Mouse (Mus musculus) hindbrain, embryonic 10.5 days (tissue): ENCODE results near the gene Lsamp. TPM values are rescaled to one million over a fixed set of nuclear protein-coding genes. Genes with fewer than 3 reads are reported as not detected.

Experiments used
- DNase-seq: peaks from one replicate; pipeline ENCODE4 v3.0.0-alpha.2; 2017; ENCODE audit warnings: low spot score
- H3K27ac ChIP-seq: fragments of 300-500 bp; sonication (generic); 2 replicates; pipeline ENCODE4 v1.5.1; 2016; ENCODE audit warnings: mild to moderate bottlenecking, moderate library complexity
- H3K27me3 ChIP-seq: fragments of 300-500 bp; sonication (generic); 2 replicates; pipeline ENCODE4 v1.6.1; 2016; ENCODE audit warnings: mild to moderate bottlenecking; ENCODE audit not compliant: poor library complexity, insufficient read depth, severe bottlenecking
- H3K36me3 ChIP-seq: fragments of 300-500 bp; sonication (generic); 2 replicates; pipeline ENCODE4 v1.6.1; 2016; ENCODE audit warnings: mild to moderate bottlenecking, moderate library complexity
- H3K4me1 ChIP-seq: fragments of 300-500 bp; sonication (generic); replicated peaks from 2 replicates; pipeline ENCODE4 v1.6.1; 2016; ENCODE audit warnings: mild to moderate bottlenecking
- H3K4me3 ChIP-seq: fragments of 300-500 bp; sonication (generic); 2 replicates; pipeline ENCODE4 v1.5.1; 2016; ENCODE audit warnings: mild to moderate bottlenecking, moderate library complexity
- H3K9me3 ChIP-seq: fragments of 300-500 bp; sonication (generic); 2 replicates; pipeline ENCODE4 v1.6.1; 2016; ENCODE audit warnings: mild to moderate bottlenecking, moderate library complexity
- WGBS: fragments of 180-500 bp; shearing (Covaris S2); methylation state at CpG from one replicate; pipeline ENCODE4 v1.1.7; 2016; 5-methylcytosine and 5-hydroxymethylcytosine counted together
- polyA plus RNA-seq: library from polyadenylated mRNA; unstranded; fragments of >200 nt; fragmentation: Nextera tagmentation; extraction: Ambion mirVana; gene quantifications from 2 replicates; pipeline ENCODE4 v1.2.1, GENCODE M21; 2016

The Lsamp gene
- polyA plus RNA-seq, 1 experiment from 2014 or later, result 17.2 TPM

- Histone ChIP-seq H3K36me3 (no peaks in the 10 kb centered on the region), H3K4me3 (no peak overlapping the region), H3K9me3 (no peaks in the 10 kb centered on the region), H3K27ac (no peak overlapping the region), H3K27me3 (no peaks in the 10 kb centered on the region), H3K4me1 (no peaks in the 10 kb centered on the region; the same call in 1 of the 2 replicates)
- 85% methylated on average over 5 of the region's 5 CpGs for WGBS
- no peak for DNase-seq
These were observed 672.2 kb downstream of the Lsamp start for GRCm38 (mm10) chr16:40656347-40656746.

- Histone ChIP-seq H3K9me3 (no peaks in the 10 kb centered on the region), H3K27ac (no peak overlapping the region), H3K4me1 (no peaks in the 10 kb centered on the region; the same call in 1 of the 2 replicates), H3K36me3 (no peaks in the 10 kb centered on the region), H3K4me3 (no peak overlapping the region), H3K27me3 (no peaks in the 10 kb centered on the region)
- DNase-seq, result no peak
- WGBS, result 57% methylated on average over 6 of the region's 6 CpGs
These were observed 672.7 kb downstream of the Lsamp start for GRCm38 (mm10) chr16:40656871-40657270.

GRCm38 (mm10) chr16:40685531-40685930 is 701.4 kb downstream of the Lsamp start:
- H3K36me3 ChIP-seq, result no peaks in the 10 kb centered on the region
- no peaks in the 10 kb centered on the region for H3K9me3 ChIP-seq
- H3K27me3 ChIP-seq, result no peaks in the 10 kb centered on the region
- no peak overlapping the region for H3K27ac ChIP-seq
- H3K4me1 ChIP-seq, result no peaks in the 10 kb centered on the region
- no peak for DNase-seq
- no peak overlapping the region for H3K4me3 ChIP-seq

GRCm38 (mm10) chr16:40692292-40692691 is 708.1 kb downstream of the Lsamp start:
- Histone ChIP-seq H3K4me3 (no peak overlapping the region), H3K4me1 (no peaks in the 10 kb centered on the region), H3K27me3 (no peaks in the 10 kb centered on the region), H3K36me3 (no peaks in the 10 kb centered on the region), H3K9me3 (no peaks in the 10 kb centered on the region), H3K27ac (no peak overlapping the region)
- 16% methylated on average over 2 of the region's 2 CpGs for WGBS
- DNase-seq, result no peak

GRCm38 (mm10) chr16:40697253-40697652 is 713.1 kb downstream of the Lsamp start:
- no peak for DNase-seq
- WGBS, result 89% methylated on average over 3 of the region's 3 CpGs
- H3K9me3 ChIP-seq, result no peaks in the 10 kb centered on the region
- no peak overlapping the region for H3K27ac ChIP-seq
- H3K27me3 ChIP-seq, result no peaks in the 10 kb centered on the region
- no peak overlapping the region for H3K4me3 ChIP-seq
- H3K36me3 ChIP-seq, result no peaks in the 10 kb centered on the region
- H3K4me1 ChIP-seq, result no peaks in the 10 kb centered on the region

GRCm38 (mm10) chr16:40708558-40708957 is 724.4 kb downstream of the Lsamp start:
- no peak for DNase-seq
- H3K4me1 ChIP-seq, result no peaks in the 10 kb centered on the region
- WGBS, result 69% methylated on average over 2 of the region's 2 CpGs
- H3K4me3 ChIP-seq, result no peak overlapping the region
- no peaks in the 10 kb centered on the region for H3K36me3 ChIP-seq
- H3K27ac ChIP-seq, result no peak overlapping the region
- H3K9me3 ChIP-seq, result no peaks in the 10 kb centered on the region
- no peaks in the 10 kb centered on the region for H3K27me3 ChIP-seq

- H3K4me3 ChIP-seq, result no peak overlapping the region
- 72% methylated on average over 4 of the region's 4 CpGs for WGBS
- no peak overlapping the region for H3K27ac ChIP-seq
- no peaks in the 10 kb centered on the region for H3K4me1 ChIP-seq
- no peaks in the 10 kb centered on the region for H3K9me3 ChIP-seq
- no peaks in the 10 kb centered on the region for H3K27me3 ChIP-seq
- DNase-seq, result no peak
- H3K36me3 ChIP-seq, result no peaks in the 10 kb centered on the region
These were observed 725.4 kb downstream of the Lsamp start for GRCm38 (mm10) chr16:40709574-40709973.

- Histone ChIP-seq H3K9me3 (no peaks in the 10 kb centered on the region), H3K4me3 (no peak overlapping the region), H3K36me3 (no peaks in the 10 kb centered on the region), H3K4me1 (no peaks in the 10 kb centered on the region), H3K27me3 (no peaks in the 10 kb centered on the region), H3K27ac (no peak overlapping the region)
- DNase-seq, result peak; percentile 8
- 66% methylated on average over 3 of the region's 3 CpGs for WGBS
These were observed 725.9 kb downstream of the Lsamp start for GRCm38 (mm10) chr16:40710068-40710467.

- H3K4me1 ChIP-seq, result no peaks in the 10 kb centered on the region
- DNase-seq, result no peak
- H3K9me3 ChIP-seq, result no peaks in the 10 kb centered on the region
- no peak overlapping the region for H3K27ac ChIP-seq
- H3K4me3 ChIP-seq, result no peak overlapping the region
- H3K27me3 ChIP-seq, result no peaks in the 10 kb centered on the region
- no peaks in the 10 kb centered on the region for H3K36me3 ChIP-seq
- 88% methylated on average over 5 of the region's 5 CpGs for WGBS
These were observed 726.3 kb downstream of the Lsamp start for GRCm38 (mm10) chr16:40710491-40710890.

- Histone ChIP-seq H3K27ac (no peak overlapping the region), H3K9me3 (no peaks in the 10 kb centered on the region), H3K27me3 (no peaks in the 10 kb centered on the region), H3K4me3 (no peak overlapping the region), H3K4me1 (no peaks in the 10 kb centered on the region), H3K36me3 (no peaks in the 10 kb centered on the region)
- WGBS, result 75% methylated on average over 3 of the region's 3 CpGs
- DNase-seq, result no peak
These were observed 729.6 kb downstream of the Lsamp start for GRCm38 (mm10) chr16:40713725-40714124.

GRCm38 (mm10) chr16:40739015-40739414 is 754.9 kb downstream of the Lsamp start:
- Histone ChIP-seq H3K27ac (no peak overlapping the region), H3K4me1 (no peaks in the 10 kb centered on the region), H3K36me3 (no peaks in the 10 kb centered on the region), H3K9me3 (no peaks in the 10 kb centered on the region), H3K27me3 (no peaks in the 10 kb centered on the region), H3K4me3 (no peak overlapping the region)
- 49% methylated on average over 6 of the region's 6 CpGs for WGBS
- peak; percentile 61 for DNase-seq

- WGBS, result 88% methylated on average over 6 of the region's 6 CpGs
- H3K4me3 ChIP-seq, result no peak overlapping the region
- no peaks in the 10 kb centered on the region for H3K4me1 ChIP-seq
- no peaks in the 10 kb centered on the region for H3K9me3 ChIP-seq
- H3K27ac ChIP-seq, result no peak overlapping the region
- no peaks in the 10 kb centered on the region for H3K27me3 ChIP-seq
- H3K36me3 ChIP-seq, result no peaks in the 10 kb centered on the region
- no peak for DNase-seq
These were observed 755.6 kb downstream of the Lsamp start for GRCm38 (mm10) chr16:40739771-40740170.

GRCm38 (mm10) chr16:40740273-40740672 is 756.1 kb downstream of the Lsamp start:
- DNase-seq, result no peak
- Histone ChIP-seq H3K27ac (no peak overlapping the region), H3K4me1 (no peaks in the 10 kb centered on the region), H3K27me3 (no peaks in the 10 kb centered on the region), H3K36me3 (no peaks in the 10 kb centered on the region), H3K4me3 (no peak overlapping the region), H3K9me3 (no peaks in the 10 kb centered on the region)
- 89% methylated on average over 8 of the region's 8 CpGs for WGBS

- 67% methylated on average over 1 of the region's 1 CpGs for WGBS
- no peak for DNase-seq
- Histone ChIP-seq H3K4me3 (no peak overlapping the region), H3K27ac (no peak overlapping the region), H3K4me1 (no peaks in the 10 kb centered on the region), H3K27me3 (no peaks in the 10 kb centered on the region), H3K9me3 (no peaks in the 10 kb centered on the region), H3K36me3 (no peaks in the 10 kb centered on the region)
These were observed 843.0 kb downstream of the Lsamp start for GRCm38 (mm10) chr16:40827191-40827590.
